Mouse (Mus musculus): ENCODE measurements at regions not wholly inside any gene's neighbourhood (a gene's known extent, or its start where the extent isn't known, plus 50 kb on each side); places are given as distances from the start of the nearest gene placed in this dataset.

GRCm38 (mm10) chr9:41474945-41475297 lies 313.4 kb upstream of the Ubash3b start:
- TF ChIP-seq CTCF (IDR thresholded peaks at IDR 0.05; ENCODE audit: borderline replicate concordance, control insufficient read depth, extremely low read depth, insufficient read depth, low read length, poor library complexity) (no peak; the same call in 1 of the 2 replicates), POLR2A (IDR thresholded peaks at IDR 0.05; ENCODE audit: control insufficient read depth, extremely low read depth, insufficient read depth, low read length, poor library complexity) (no peak)
